Mouse (Mus musculus): ENCODE data around the gene Mast3. TPM values are rescaled to one million over a fixed set of nuclear protein-coding genes. Genes with fewer than 3 reads are reported as not detected.
"Not testable (repeated sequence)": the region's sequence is repeated elsewhere in the genome, so short reads cannot be mapped to it uniquely, and the experiment has no call there.

The Mast3 gene
- polyA plus RNA-seq, 1 experiment from 2014 or later: 5.7 TPM

DNA sequence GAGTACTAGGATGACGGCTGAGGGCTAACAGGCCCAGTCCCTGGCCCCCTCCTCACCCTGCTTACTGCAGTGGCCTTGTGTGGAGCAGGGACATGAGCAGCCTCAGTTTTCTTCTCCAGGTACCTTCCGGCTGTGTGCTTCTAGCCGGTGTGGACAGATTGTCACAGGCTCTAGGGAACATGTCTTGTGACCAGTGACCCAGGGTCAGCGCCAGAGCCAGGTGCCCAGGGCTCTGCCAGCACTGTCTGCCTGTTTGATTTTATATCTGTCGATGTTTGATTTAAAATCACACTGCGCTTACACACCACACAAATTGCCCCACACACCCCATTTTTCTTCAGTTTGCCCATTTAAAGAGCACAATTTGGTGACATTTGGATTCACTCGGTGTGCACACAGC lies 18.9 kb upstream of the Mast3 start:
- no peak for DNase-seq (ENCODE audit: low spot score)
- no peak for ATAC-seq (ENCODE audit: low FRiP score, low TSS enrichment)
- no peaks in the 10 kb centered on the region for H3K9me3 ChIP-seq (ENCODE audit: control insufficient read depth, low read length)
- H3K27me3 ChIP-seq (ENCODE audit: control insufficient read depth, insufficient read depth, low read length): no peaks in the 10 kb centered on the region
- no peak overlapping the region for H3K4me2 ChIP-seq (replicated peaks; ENCODE audit: low read depth)
- no peaks in the 10 kb centered on the region for H3K36me3 ChIP-seq (ENCODE audit: control insufficient read depth, insufficient read depth, low read length)
- H3K27ac ChIP-seq (replicated peaks): no peak overlapping the region
- TF ChIP-seq EP300 (optimal IDR thresholded peaks at IDR 0.05): no peak
- TF ChIP-seq CTCF (IDR thresholded peaks at IDR 0.05; ENCODE audit: low read depth): no peak
- WGBS: 80% methylated on average over 7 of the region's 7 CpGs
- H3K4me3 ChIP-seq (ENCODE audit: low read depth, low read length): no peak overlapping the region
- no peaks in the 10 kb centered on the region for H3K4me1 ChIP-seq (replicated peaks; ENCODE audit: control insufficient read depth, insufficient read depth)
- no peak overlapping the region for H3K9ac ChIP-seq (ENCODE audit: low read length)

DNA sequence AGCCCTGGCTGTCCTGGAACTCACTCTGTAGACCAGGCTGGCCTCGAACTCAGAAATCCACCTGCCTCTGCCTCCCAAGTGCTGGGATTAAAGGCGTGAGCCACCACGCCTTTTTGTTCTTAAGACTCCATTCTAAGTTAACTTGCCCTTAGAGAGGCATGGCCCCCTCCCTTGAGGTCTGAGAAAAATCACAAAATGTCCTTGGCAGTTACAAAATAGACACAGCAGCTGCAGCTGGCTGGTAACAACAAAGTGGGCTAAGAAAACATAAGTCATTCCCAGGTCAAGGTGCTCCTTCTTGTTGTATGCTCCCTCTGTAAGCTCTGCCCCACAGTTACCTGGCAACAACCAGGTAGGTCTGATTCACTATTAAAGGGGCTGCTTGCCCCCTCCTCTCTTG lies 17.7 kb upstream of the Mast3 start:
- not testable (repeated sequence) for H3K9me3 ChIP-seq (ENCODE audit: control insufficient read depth, low read length); H3K4me2 ChIP-seq (replicated peaks; ENCODE audit: low read depth); H3K4me1 ChIP-seq (replicated peaks; ENCODE audit: control insufficient read depth, insufficient read depth); H3K27me3 ChIP-seq (ENCODE audit: control insufficient read depth, insufficient read depth, low read length); DNase-seq (ENCODE audit: low spot score); H3K36me3 ChIP-seq (ENCODE audit: control insufficient read depth, insufficient read depth, low read length); H3K27ac ChIP-seq (replicated peaks); ATAC-seq (ENCODE audit: low FRiP score, low TSS enrichment); H3K4me3 ChIP-seq (ENCODE audit: low read depth, low read length); H3K9ac ChIP-seq (ENCODE audit: low read length)
- WGBS: 88% methylated on average over 3 of the region's 3 CpGs

DNA sequence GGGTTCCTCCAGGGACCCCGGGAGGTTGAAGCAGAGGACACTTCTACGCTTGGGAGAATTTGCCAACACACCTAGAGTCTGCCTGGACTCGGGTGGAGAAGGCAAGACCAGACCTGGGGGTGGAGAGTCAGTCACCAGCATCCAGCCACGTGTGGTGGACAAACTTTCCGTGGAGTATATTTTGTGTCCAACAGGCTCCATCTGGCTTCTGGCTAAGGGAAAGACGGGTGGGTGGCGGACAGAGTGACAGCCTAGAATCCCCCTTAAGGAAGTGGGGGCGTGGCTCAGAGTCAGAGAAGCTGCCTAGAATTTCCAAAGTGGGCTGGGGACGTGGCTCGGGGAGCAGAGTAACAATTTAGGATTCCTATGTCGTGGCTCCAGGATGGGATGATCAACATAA lies 17.1 kb upstream of the Mast3 start:
- Histone ChIP-seq H3K9me3 (ENCODE audit: control insufficient read depth, low read length) (no peaks in the 10 kb centered on the region), H3K9ac (ENCODE audit: low read length) (no peak overlapping the region), H3K4me1 (replicated peaks; ENCODE audit: control insufficient read depth, insufficient read depth) (no peaks in the 10 kb centered on the region), H3K36me3 (ENCODE audit: control insufficient read depth, insufficient read depth, low read length) (no peaks in the 10 kb centered on the region), H3K27ac (replicated peaks) (no peak overlapping the region), H3K27me3 (ENCODE audit: control insufficient read depth, insufficient read depth, low read length) (no peaks in the 10 kb centered on the region), H3K4me3 (ENCODE audit: low read depth, low read length) (no peak overlapping the region), H3K4me2 (replicated peaks; ENCODE audit: low read depth) (no peak overlapping the region)
- ATAC-seq (ENCODE audit: low FRiP score, low TSS enrichment): no peak
- DNase-seq (ENCODE audit: low spot score): no peak
- TF ChIP-seq EP300 (optimal IDR thresholded peaks at IDR 0.05): no peak
- no peak for TF ChIP-seq CTCF (IDR thresholded peaks at IDR 0.05; ENCODE audit: low read depth)
- 40% methylated on average over 11 of the region's 11 CpGs for WGBS

GRCm38 (mm10) chr8:70821399-70821962 lies 16.6 kb upstream of the Mast3 start:
- Histone ChIP-seq H3K4me3 (ENCODE audit: low read depth, low read length) (no peak overlapping the region), H3K4me2 (replicated peaks; ENCODE audit: low read depth) (no peak overlapping the region), H3K9me3 (ENCODE audit: control insufficient read depth, low read length) (no peaks in the 10 kb centered on the region), H3K36me3 (ENCODE audit: control insufficient read depth, insufficient read depth, low read length) (no peaks in the 10 kb centered on the region), H3K27me3 (ENCODE audit: control insufficient read depth, insufficient read depth, low read length) (no peaks in the 10 kb centered on the region), H3K4me1 (replicated peaks; ENCODE audit: control insufficient read depth, insufficient read depth) (no peaks in the 10 kb centered on the region), H3K9ac (ENCODE audit: low read length) (no peak overlapping the region), H3K27ac (replicated peaks) (no peak overlapping the region)
- peak; percentile 97 for TF ChIP-seq CTCF (IDR thresholded peaks at IDR 0.05; ENCODE audit: low read depth)
- no peak for TF ChIP-seq EP300 (optimal IDR thresholded peaks at IDR 0.05)
- ATAC-seq (ENCODE audit: low FRiP score, low TSS enrichment) (peak; percentile 27; the same call in 1 of the 2 replicates), DNase-seq (ENCODE audit: low spot score) (peak; percentile 76)
- 14% methylated on average over 30 of the region's 30 CpGs for WGBS

- DNase-seq (ENCODE audit: low spot score) (peak; percentile 84), ATAC-seq (ENCODE audit: low FRiP score, low TSS enrichment) (peak; percentile 86)
- Histone ChIP-seq H3K27me3 (ENCODE audit: control insufficient read depth, insufficient read depth, low read length) (no peaks in the 10 kb centered on the region), H3K36me3 (ENCODE audit: control insufficient read depth, insufficient read depth, low read length) (no peaks in the 10 kb centered on the region), H3K27ac (replicated peaks) (no peak overlapping the region), H3K4me3 (ENCODE audit: low read depth, low read length) (no peak overlapping the region), H3K4me1 (replicated peaks; ENCODE audit: control insufficient read depth, insufficient read depth) (no peaks in the 10 kb centered on the region), H3K9me3 (ENCODE audit: control insufficient read depth, low read length) (no peaks in the 10 kb centered on the region), H3K4me2 (replicated peaks; ENCODE audit: low read depth) (peak overlapping the region; percentile 31), H3K9ac (ENCODE audit: low read length) (no peak overlapping the region)
- TF ChIP-seq CTCF (IDR thresholded peaks at IDR 0.05; ENCODE audit: low read depth): no peak
- WGBS: 6% methylated on average over 31 of the region's 31 CpGs
Measured at GRCm38 (mm10) chr8:70820101-70820935, 15.5 kb upstream of the Mast3 start.

- no peak overlapping the region for H3K4me3 ChIP-seq (ENCODE audit: low read depth, low read length)
- DNase-seq (ENCODE audit: low spot score) (peak; percentile 83), ATAC-seq (ENCODE audit: low FRiP score, low TSS enrichment) (peak; percentile 76)
- H3K4me1 ChIP-seq (replicated peaks; ENCODE audit: control insufficient read depth, insufficient read depth): no peaks in the 10 kb centered on the region
- TF ChIP-seq EP300 (optimal IDR thresholded peaks at IDR 0.05): no peak
- TF ChIP-seq CTCF (IDR thresholded peaks at IDR 0.05; ENCODE audit: low read depth): no peak
- no peaks in the 10 kb centered on the region for H3K36me3 ChIP-seq (ENCODE audit: control insufficient read depth, insufficient read depth, low read length)
- H3K27me3 ChIP-seq (ENCODE audit: control insufficient read depth, insufficient read depth, low read length): no peaks in the 10 kb centered on the region
- no peak overlapping the region for H3K4me2 ChIP-seq (replicated peaks; ENCODE audit: low read depth)
- H3K27ac ChIP-seq (replicated peaks): no peak overlapping the region
- WGBS: 8% methylated on average over 30 of the region's 30 CpGs
- no peaks in the 10 kb centered on the region for H3K9me3 ChIP-seq (ENCODE audit: control insufficient read depth, low read length)
- H3K9ac ChIP-seq (ENCODE audit: low read length): no peak overlapping the region
Measured at GRCm38 (mm10) chr8:70816679-70817078, 11.8 kb upstream of the Mast3 start.
